Mouse (Mus musculus): ENCODE measurements around the gene Vta1.

The Vta1 gene

GRCm38 (mm10) chr10:14705072-14706066 is at the start of gene Vta1, which contains the start of gene Nmbr:
Gene Vta1 (minus strand): TSS chr10:14705560.
Gene Nmbr (plus strand): TSS chr10:14705591.
- DNase-seq, result peak; percentile 94

GRCm38 (mm10) chr10:14734285-14734684 is 28.9 kb upstream of the Vta1 start:
- peak; percentile 25 for DNase-seq

- no peak for DNase-seq
Measured at GRCm38 (mm10) chr10:14725671-14726070, 20.3 kb upstream of the Vta1 start.

- DNase-seq, result no peak
Measured at GRCm38 (mm10) chr10:14718114-14718513, 12.8 kb upstream of the Vta1 start, which contains the start of gene Gje1. Gene Gje1 (minus strand): TSS chr10:14718214.

- DNase-seq, result no peak
Measured at GRCm38 (mm10) chr10:14703830-14704420, 1.4 kb downstream of the Vta1 start.

- DNase-seq, result no peak
Measured at GRCm38 (mm10) chr10:14703239-14703638, 2.1 kb downstream of the Vta1 start.

- DNase-seq, result no peak
Measured at GRCm38 (mm10) chr10:14690349-14690748, 15.0 kb downstream of the Vta1 start.

- DNase-seq, result no peak
Measured at GRCm38 (mm10) chr10:14688785-14689442, 16.4 kb downstream of the Vta1 start.

- DNase-seq, result peak; percentile 4
Measured at GRCm38 (mm10) chr10:14685663-14686062, 19.7 kb downstream of the Vta1 start.

- DNase-seq, result no peak
Measured at GRCm38 (mm10) chr10:14666147-14666546, 39.2 kb downstream of the Vta1 start.

GRCm38 (mm10) chr10:14660875-14661274 is 44.5 kb downstream of the Vta1 start:
- DNase-seq, result no peak

GRCm38 (mm10) chr10:14639635-14640034 is 65.7 kb downstream of the Vta1 start:
- DNase-seq, result no peak

- no peak for DNase-seq
Measured at GRCm38 (mm10) chr10:14639043-14639442, 66.3 kb downstream of the Vta1 start.

- no peak for DNase-seq
Measured at GRCm38 (mm10) chr10:14625706-14626105, 79.7 kb downstream of the Vta1 start.

GRCm38 (mm10) chr10:14619156-14619555 is 86.2 kb downstream of the Vta1 start:
- DNase-seq, result no peak

GRCm38 (mm10) chr10:14618301-14618700 is 87.1 kb downstream of the Vta1 start:
- DNase-seq, result no peak

- no peak for DNase-seq
Measured at GRCm38 (mm10) chr10:14615441-14615840, 89.9 kb downstream of the Vta1 start.

- DNase-seq, result no peak
Measured at GRCm38 (mm10) chr10:14607597-14607996, 97.8 kb downstream of the Vta1 start.

Data from right cerebral cortex, postnatal 4 days (tissue).